Mouse (Mus musculus) bone marrow, adult 2 months (tissue): ENCODE results near the gene Tlx3. TPM values are rescaled to one million over a fixed set of nuclear protein-coding genes. Genes with fewer than 3 reads are reported as not detected.

Experiments
- H3K27ac ChIP-seq: fragments of 200-500 bp; 2 replicates; pipeline ENCODE4 v1.5.1; 2012; ENCODE audit warnings: low read depth, mild to moderate bottlenecking, control low read depth, inconsistent platforms, low read length; ENCODE audit not compliant: control insufficient read depth, poor library complexity, insufficient read depth
- H3K4me1 ChIP-seq: fragments of 200-500 bp; 2 replicates; pipeline ENCODE4 v1.6.1; 2011; ENCODE audit warnings: low read length; ENCODE audit not compliant: control insufficient read depth, insufficient read depth
- H3K4me3 ChIP-seq: fragments of 200-500 bp; replicated peaks from 2 replicates; pipeline ENCODE3; 2011; ENCODE audit warnings: mild to moderate bottlenecking, low read depth, low read length, control low read depth; ENCODE audit not compliant: control insufficient read depth
- CTCF ChIP-seq: fragments of 200-500 bp; IDR thresholded peaks from 2 replicates; pipeline ENCODE4 v1.5.1; 2011; ENCODE audit warnings: low read length, control low read depth; ENCODE audit not compliant: control insufficient read depth, insufficient read depth
- POLR2A ChIP-seq: fragments of 200-500 bp; IDR thresholded peaks from 2 replicates; pipeline ENCODE4 v1.6.1; 2011; ENCODE audit warnings: low read depth, mild to moderate bottlenecking, control low read depth, low read length, borderline replicate concordance; ENCODE audit not compliant: control insufficient read depth
- WGBS: fragments of 180-500 bp; shearing (Covaris S2); methylation state at CpG from one replicate; pipeline ENCODE4 v1.1.7; 2018; 5-methylcytosine and 5-hydroxymethylcytosine counted together
- polyA plus RNA-seq: library from polyadenylated mRNA; stranded (reverse); fragments of >200 nt; gene quantifications from 2 replicates; pipeline ENCODE4 v1.2.4, GENCODE M21; 2011; ENCODE audit warnings: low replicate concordance; ENCODE audit not compliant: missing spikeins, insufficient read depth, insufficient read length

Gene Tlx3
- not detected in 2 replicates for polyA plus RNA-seq

- no peaks in the 10 kb centered on the region for H3K4me1 ChIP-seq
- TF ChIP-seq CTCF: no peak
- no peak for TF ChIP-seq POLR2A
- H3K27ac ChIP-seq: no peak within 1 kb of the TSS; the same call in 1 of the 2 replicates
- WGBS: 3% methylated on average over 81 of the region's 81 CpGs
- no peak within 1 kb of the TSS for H3K4me3 ChIP-seq
These were observed at the start of gene Tlx3 for GRCm38 (mm10) chr11:33203383-33204328. Gene Tlx3, minus strand, starts transcription at chr11:33203589.

GRCm38 (mm10) chr11:33240295-33240694 lies 36.9 kb upstream of the Tlx3 start:
- 82% methylated on average over 3 of the region's 3 CpGs for WGBS

GRCm38 (mm10) chr11:33234134-33234533 lies 30.7 kb upstream of the Tlx3 start:
- no peaks in the 10 kb centered on the region for H3K4me1 ChIP-seq
- no peak overlapping the region for H3K4me3 ChIP-seq
- no peak for TF ChIP-seq CTCF
- no peak for TF ChIP-seq POLR2A
- 72% methylated on average over 3 of the region's 3 CpGs for WGBS
- H3K27ac ChIP-seq: no peak overlapping the region

More at GRCm38 (mm10) chr11:33240295-33240694, 36.9 kb upstream of the Tlx3 start:
- TF ChIP-seq POLR2A: no peak
- no peak for TF ChIP-seq CTCF
- H3K27ac ChIP-seq: no peak overlapping the region
- H3K4me3 ChIP-seq: no peak overlapping the region
- H3K4me1 ChIP-seq: no peaks in the 10 kb centered on the region

- TF ChIP-seq POLR2A: no peak
- 83% methylated on average over 5 of the region's 5 CpGs for WGBS
- H3K4me1 ChIP-seq: no peaks in the 10 kb centered on the region
- no peak overlapping the region for H3K4me3 ChIP-seq
- H3K27ac ChIP-seq: no peak overlapping the region
These were observed 28.7 kb upstream of the Tlx3 start for GRCm38 (mm10) chr11:33232056-33232455.

- 68% methylated on average over 2 of the region's 2 CpGs for WGBS
- Histone ChIP-seq H3K4me3 (no peak overlapping the region), H3K27ac (no peak overlapping the region), H3K4me1 (no peaks in the 10 kb centered on the region; the same call in 1 of the 2 replicates)
- TF ChIP-seq POLR2A (no peak), CTCF (no peak)
These were observed 24.8 kb upstream of the Tlx3 start for GRCm38 (mm10) chr11:33228186-33228585.

- WGBS: 85% methylated on average over 8 of the region's 8 CpGs
- Histone ChIP-seq H3K4me3 (no peak overlapping the region), H3K27ac (no peak overlapping the region), H3K4me1 (no peaks in the 10 kb centered on the region; the same call in 1 of the 2 replicates)
- TF ChIP-seq CTCF: no peak
- TF ChIP-seq POLR2A: no peak
These were observed 23.1 kb upstream of the Tlx3 start for GRCm38 (mm10) chr11:33226516-33226915.

- TF ChIP-seq POLR2A (no peak), CTCF (no peak)
- Histone ChIP-seq H3K4me3 (no peak overlapping the region), H3K4me1 (no peaks in the 10 kb centered on the region; the same call in 1 of the 2 replicates), H3K27ac (no peak overlapping the region)
- WGBS: 61% methylated on average over 11 of the region's 11 CpGs
These were observed 18.4 kb upstream of the Tlx3 start for GRCm38 (mm10) chr11:33221566-33222365.

GRCm38 (mm10) chr11:33220763-33221162 lies 17.4 kb upstream of the Tlx3 start:
- Histone ChIP-seq H3K4me1 (no peaks in the 10 kb centered on the region), H3K4me3 (no peak overlapping the region), H3K27ac (no peak overlapping the region)
- TF ChIP-seq CTCF (no peak), POLR2A (no peak)
- 89% methylated on average over 7 of the region's 7 CpGs for whole genome bisulfite sequencing

- TF ChIP-seq POLR2A (no peak), CTCF (no peak)
- no peaks in the 10 kb centered on the region for H3K4me1 ChIP-seq
- 68% methylated on average over 8 of the region's 8 CpGs for WGBS
These were observed 14.1 kb upstream of the Tlx3 start for GRCm38 (mm10) chr11:33217384-33218079.

More at GRCm38 (mm10) chr11:33217384-33218079, 14.1 kb upstream of the Tlx3 start:
- Histone ChIP-seq H3K27ac (no peak overlapping the region), H3K4me3 (no peak overlapping the region)
